Mouse (Mus musculus) small intestine, adult 2 months (tissue): Measurements from ENCODE around the gene Egfem1. TPM values are rescaled to one million over a fixed set of nuclear protein-coding genes. Genes with fewer than 3 reads are reported as not detected.

Source experiments
- H3K27ac ChIP-seq: fragments of 200-500 bp; 2 replicates; pipeline ENCODE4 v1.5.1; 2012; ENCODE audit warnings: low read depth, low read length, control low read depth, inconsistent platforms; ENCODE audit not compliant: insufficient read depth
- H3K27me3 ChIP-seq: fragments of 200-500 bp; 2 replicates; pipeline ENCODE4 v1.6.1; 2012; ENCODE audit warnings: mild to moderate bottlenecking, moderate library complexity, low read length, inconsistent platforms; ENCODE audit not compliant: control insufficient read depth, insufficient read depth
- H3K36me3 ChIP-seq: fragments of 200-500 bp; 2 replicates; pipeline ENCODE4 v1.6.1; 2012; ENCODE audit warnings: mild to moderate bottlenecking, low read length, control low read depth, inconsistent platforms; ENCODE audit not compliant: control insufficient read depth, insufficient read depth
- H3K4me1 ChIP-seq: fragments of 200-500 bp; 2 replicates; pipeline ENCODE4 v1.6.1; 2012; ENCODE audit warnings: low read length, inconsistent platforms, mixed read lengths; ENCODE audit not compliant: control insufficient read depth, insufficient read depth, insufficient read length
- H3K4me3 ChIP-seq: fragments of 200-500 bp; 2 replicates; pipeline ENCODE4 v1.5.1; 2012; ENCODE audit warnings: low read depth, mild to moderate bottlenecking, control low read depth, inconsistent platforms, low read length, moderate library complexity
- CTCF ChIP-seq: fragments of 200-500 bp; IDR thresholded peaks from 2 replicates; pipeline ENCODE4 v1.5.1; 2012; ENCODE audit warnings: low read depth, mild to moderate bottlenecking, control low read depth, inconsistent platforms, low read length, moderate library complexity, mixed read lengths; ENCODE audit not compliant: insufficient replicate concordance, insufficient read length; ENCODE audit errors: extremely low read depth
- POLR2A ChIP-seq: fragments of 200-500 bp; IDR thresholded peaks from 2 replicates; pipeline ENCODE4 v1.6.1; 2012; ENCODE audit warnings: low read depth, mild to moderate bottlenecking, control low read depth, inconsistent platforms, low read length, moderate library complexity
- WGBS: fragments of 180-500 bp; shearing (Covaris S2); methylation state at CpG from one replicate; pipeline ENCODE4 v1.1.7; 2018; 5-methylcytosine and 5-hydroxymethylcytosine counted together
- polyA plus RNA-seq: library from polyadenylated mRNA; depleted of rRNA; stranded (reverse); fragments of >200 nt; gene quantifications from 2 replicates; pipeline ENCODE4 v1.2.3, GENCODE M21; 2012

Egfem1 gene
- polyA plus RNA-seq, 1 experiment = not detected

DNA sequence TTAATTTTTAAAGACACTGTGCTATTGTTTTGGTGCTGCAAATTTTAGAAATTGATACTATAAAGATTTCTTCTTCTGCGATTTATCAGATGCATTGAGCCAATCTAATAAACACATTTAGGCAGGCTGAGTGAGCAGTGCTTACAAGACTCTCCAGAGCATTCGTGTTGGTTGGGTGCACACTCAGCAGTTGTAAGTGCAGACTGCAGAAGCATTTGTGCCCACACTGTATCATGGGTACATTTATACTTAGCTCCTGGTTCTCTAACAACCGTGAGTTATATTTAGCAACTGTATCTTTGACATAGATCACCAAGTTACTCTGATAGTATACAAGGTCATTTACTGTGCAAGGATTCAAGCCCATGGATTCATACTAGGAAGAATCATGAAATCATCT is 264.0 kb downstream of the Egfem1 start:
- no peak overlapping the region for H3K4me3 ChIP-seq
- H3K27ac ChIP-seq = no peak overlapping the region
- H3K36me3 ChIP-seq = no peaks in the 10 kb centered on the region
- TF ChIP-seq POLR2A (no peak), CTCF (no peak)
- WGBS = 80% methylated on average over 3 of the region's 3 CpGs
- H3K4me1 ChIP-seq = no peaks in the 10 kb centered on the region
- no peaks in the 10 kb centered on the region for H3K27me3 ChIP-seq

DNA sequence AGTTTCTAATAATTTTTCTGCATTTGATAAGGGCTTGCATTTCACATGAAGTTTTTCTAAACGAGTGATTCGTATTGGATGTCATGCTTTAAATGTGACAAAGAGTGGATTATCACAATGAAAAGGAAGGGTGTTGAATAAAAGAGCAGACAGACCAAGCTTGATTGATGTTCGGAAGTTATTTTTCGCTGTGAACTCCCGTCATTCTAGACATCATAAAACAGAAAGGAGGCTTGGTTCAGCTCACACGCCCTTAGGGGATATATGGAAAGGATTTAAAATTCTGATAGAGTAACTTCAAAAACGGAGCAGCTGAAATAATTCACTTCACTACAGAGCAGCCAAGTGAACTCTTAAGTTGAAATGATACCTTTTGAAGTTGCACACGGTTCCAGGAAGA is 285.1 kb downstream of the Egfem1 start:
- no peaks in the 10 kb centered on the region; the same call in 1 of the 2 replicates for H3K27me3 ChIP-seq
- TF ChIP-seq POLR2A = no peak
- TF ChIP-seq CTCF = no peak
- no peak overlapping the region for H3K27ac ChIP-seq
- H3K36me3 ChIP-seq = no peaks in the 10 kb centered on the region
- H3K4me1 ChIP-seq = no peaks in the 10 kb centered on the region
- WGBS = 73% methylated on average over 8 of the region's 8 CpGs
- H3K4me3 ChIP-seq = no peak overlapping the region

DNA sequence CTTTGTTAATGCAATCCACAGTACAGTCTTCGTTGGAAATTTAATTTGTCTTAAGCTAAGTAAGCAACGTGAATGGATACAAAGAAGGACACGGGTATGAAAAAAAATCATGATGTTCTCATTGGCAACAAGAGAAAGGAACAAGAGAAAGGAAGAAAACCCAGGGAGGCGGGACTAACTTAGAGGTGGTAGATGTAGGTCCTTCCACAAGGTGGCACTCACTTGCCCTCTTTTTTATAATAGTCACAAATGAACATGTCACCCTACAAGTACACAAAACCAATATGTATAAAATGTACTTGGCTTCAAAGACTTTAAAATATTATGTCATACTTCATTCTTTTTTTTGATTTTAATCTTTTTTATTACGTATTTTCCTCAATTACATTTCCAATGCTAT is 288.7 kb downstream of the Egfem1 start:
- Histone ChIP-seq H3K4me1 (no peaks in the 10 kb centered on the region), H3K27ac (no peak overlapping the region), H3K27me3 (no peaks in the 10 kb centered on the region; the same call in 1 of the 2 replicates), H3K4me3 (no peak overlapping the region), H3K36me3 (no peaks in the 10 kb centered on the region)
- WGBS = 62% methylated on average over 5 of the region's 5 CpGs
- no peak for TF ChIP-seq POLR2A
- no peak for TF ChIP-seq CTCF

DNA sequence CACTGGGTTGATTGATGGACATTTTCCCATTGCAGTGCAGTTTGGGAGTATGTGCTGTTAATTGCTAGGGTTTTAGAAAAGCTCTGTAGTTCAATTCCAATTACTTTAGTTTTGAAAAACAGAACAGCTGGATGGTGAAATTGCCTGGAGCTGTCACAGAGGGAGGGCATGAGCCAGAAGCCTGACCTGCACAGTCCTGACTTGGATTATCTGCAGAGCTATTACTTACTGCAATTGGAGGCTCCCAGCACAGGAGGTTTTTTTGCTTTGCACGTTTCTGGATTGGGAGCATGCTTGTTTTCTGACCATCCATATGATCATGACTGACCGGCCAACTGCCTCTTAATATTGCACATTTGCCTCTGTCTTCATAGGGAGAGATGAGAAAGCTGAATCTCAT is 299.4 kb downstream of the Egfem1 start:
- Histone ChIP-seq H3K36me3 (no peaks in the 10 kb centered on the region), H3K27me3 (no peaks in the 10 kb centered on the region), H3K27ac (no peak overlapping the region), H3K4me3 (no peak overlapping the region), H3K4me1 (no peaks in the 10 kb centered on the region)
- WGBS = 67% methylated on average over 2 of the region's 2 CpGs
- TF ChIP-seq CTCF (no peak), POLR2A (no peak)

DNA sequence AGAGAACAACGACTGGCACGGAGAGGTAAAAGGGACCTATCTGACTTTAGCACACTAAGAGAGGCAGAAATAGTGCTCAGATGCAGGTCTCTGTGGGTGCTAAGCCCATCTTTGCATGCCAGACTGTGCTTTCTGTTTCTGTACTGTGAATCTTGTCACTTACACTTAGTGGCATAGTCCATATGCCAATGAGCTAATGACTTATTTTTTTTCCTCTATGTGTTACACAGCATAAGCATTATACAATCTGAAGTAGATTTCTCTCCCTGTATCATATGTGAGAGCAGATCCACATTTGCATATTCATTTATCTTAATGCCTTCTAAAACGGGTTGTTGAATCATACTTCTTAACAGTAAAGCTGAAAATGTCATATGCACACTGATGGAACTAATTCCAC is 317.2 kb downstream of the Egfem1 start:
- Histone ChIP-seq H3K4me3 (no peak overlapping the region), H3K27me3 (no peaks in the 10 kb centered on the region), H3K27ac (no peak overlapping the region), H3K36me3 (no peaks in the 10 kb centered on the region), H3K4me1 (no peaks in the 10 kb centered on the region)
- TF ChIP-seq POLR2A (no peak), CTCF (no peak)
- 71% methylated on average over 3 of the region's 3 CpGs for WGBS

DNA sequence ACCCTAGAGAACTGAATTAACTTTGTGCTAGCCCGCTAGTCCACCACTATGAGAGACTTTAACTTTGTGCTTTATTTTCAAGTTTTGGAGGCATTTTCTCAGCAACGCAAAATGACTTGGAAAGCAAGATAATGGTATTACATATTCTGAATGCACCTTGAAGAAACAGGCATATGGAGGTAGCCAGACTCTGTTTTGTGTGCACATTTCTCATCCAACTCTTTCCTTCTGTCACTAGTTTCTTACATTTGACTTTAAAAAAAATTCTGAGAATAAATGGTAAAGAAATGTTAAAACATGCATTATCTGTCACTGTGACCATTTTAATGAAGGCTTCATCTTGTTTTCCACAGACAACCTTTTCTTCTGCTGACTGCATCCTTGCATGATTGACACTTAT is 339.8 kb downstream of the Egfem1 start:
- no peak overlapping the region for H3K27ac ChIP-seq
- no peaks in the 10 kb centered on the region for H3K4me1 ChIP-seq
- H3K4me3 ChIP-seq = no peak overlapping the region
- H3K36me3 ChIP-seq = no peaks in the 10 kb centered on the region
- no peaks in the 10 kb centered on the region for H3K27me3 ChIP-seq
- WGBS = 93% methylated on average over 2 of the region's 2 CpGs
- TF ChIP-seq CTCF (no peak), POLR2A (no peak)

DNA sequence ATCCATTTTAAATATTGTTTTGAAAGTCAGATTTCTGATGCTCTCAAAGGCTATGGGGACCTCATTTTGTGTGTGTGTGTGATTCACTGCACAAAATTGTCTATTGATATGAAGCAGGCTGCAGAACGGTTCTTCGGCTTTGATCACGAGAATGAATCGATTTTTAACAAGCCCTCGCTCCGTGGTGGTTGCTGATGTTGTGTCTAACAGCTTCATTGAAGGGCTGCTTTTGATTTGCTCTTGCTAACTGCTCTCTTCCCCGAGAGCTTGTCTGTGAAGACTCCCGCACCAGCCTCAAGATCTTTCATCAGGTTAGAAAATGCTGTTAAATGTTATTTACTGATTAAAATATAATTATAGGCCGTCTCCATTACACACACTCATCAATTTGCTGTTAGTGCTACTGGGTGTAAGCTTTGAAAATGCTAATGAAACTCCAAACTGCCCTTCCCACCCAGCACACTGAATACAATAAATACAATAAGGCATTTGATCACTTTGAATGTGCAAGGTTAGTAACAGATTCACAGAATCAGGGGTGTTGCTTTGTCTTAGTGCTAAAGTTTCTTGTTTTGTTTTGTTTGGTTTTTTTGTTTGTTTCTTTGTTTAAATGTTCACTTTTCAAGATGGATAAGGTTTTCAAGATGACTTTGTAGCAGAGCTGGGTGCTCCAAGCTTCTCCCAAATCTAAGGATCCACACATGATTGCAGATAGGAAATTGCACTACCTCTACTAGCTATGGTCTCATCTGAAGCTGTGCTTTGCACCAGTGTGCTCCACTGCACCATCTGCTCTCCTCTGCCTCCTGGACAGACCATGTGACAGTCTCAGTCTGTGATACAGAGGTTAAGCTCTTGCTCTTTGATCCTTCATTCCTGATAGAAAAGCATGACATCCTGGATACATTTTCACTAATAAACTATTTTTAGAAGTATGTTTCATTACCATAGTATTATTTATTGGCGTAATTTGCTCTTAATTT is 350.6 kb downstream of the Egfem1 start:
- no peaks in the 10 kb centered on the region for H3K4me1 ChIP-seq
- H3K36me3 ChIP-seq = no peaks in the 10 kb centered on the region
- H3K27me3 ChIP-seq = no peaks in the 10 kb centered on the region
- no peak overlapping the region for H3K4me3 ChIP-seq
- TF ChIP-seq CTCF (no peak), POLR2A (no peak)
- WGBS = 76% methylated on average over 10 of the region's 10 CpGs
- H3K27ac ChIP-seq = no peak overlapping the region
